Mouse (Mus musculus): ENCODE results near the gene 1700010B08Rik. TPM values are rescaled to one million over a fixed set of nuclear protein-coding genes. Genes with fewer than 3 reads are reported as not detected.

The 1700010B08Rik gene
- total RNA-seq, 2 experiments from 2014 or later: not detected

Small RNA genes lying within 50 kb of the gene (microRNA-seq; reads per million reads assigned to microRNA genes)
- gene Mir6340: 0 reads per million in 2 experiments

Other genes with a start within 250 kb of the 1700010B08Rik start
- gene 1700021F07Rik, start 196.8 kb upstream of the 1700010B08Rik start, total RNA-seq (2021): not detected
- gene Ankrd60, start 141.1 kb upstream of the 1700010B08Rik start, total RNA-seq (2021): not detected
- gene Rab22a, start 59.7 kb upstream of the 1700010B08Rik start, total RNA-seq (2021): 10 to 100 TPM; 26.7 to 27.0 TPM
- 10 to 100 TPM; 92.8 to 94.2 TPM for gene Vapb, start 18.1 kb downstream of the 1700010B08Rik start, total RNA-seq (2021)

Data from heart, postnatal 4 days (tissue).